Mouse (Mus musculus) forebrain, postnatal 0 days (tissue): ENCODE measurements around the gene Nt5m. TPM values are rescaled to one million over a fixed set of nuclear protein-coding genes. Genes with fewer than 3 reads are reported as not detected.

ENCODE experiments used
- ATAC-seq: fragments of 200-750 bp; cut with Nextera tagmentation; 2 replicates; pipeline ENCODE4 v1.8.0; 2017; ENCODE audit warnings: mild to moderate bottlenecking, moderate library complexity
- DNase-seq: peaks from one replicate; pipeline ENCODE4 v3.0.0-alpha.2; 2015
- H3K27ac ChIP-seq: fragments of 300-500 bp; sonication (generic); 2 replicates; pipeline ENCODE4 v1.5.1; 2014; ENCODE audit warnings: low read depth, mild to moderate bottlenecking, antibody characterized with exemption, low read length, moderate library complexity, mixed read lengths
- H3K27me3 ChIP-seq: fragments of 300-500 bp; sonication (generic); 2 replicates; pipeline ENCODE4 v1.6.1; 2014; ENCODE audit warnings: mild to moderate bottlenecking, low read length, mixed read lengths; ENCODE audit not compliant: insufficient read depth
- H3K36me3 ChIP-seq: fragments of 300-500 bp; sonication (generic); 2 replicates; pipeline ENCODE4 v1.6.1; 2014; ENCODE audit warnings: mild to moderate bottlenecking, moderate library complexity; ENCODE audit not compliant: insufficient read depth
- H3K4me1 ChIP-seq: fragments of 300-500 bp; sonication (generic); 2 replicates; pipeline ENCODE4 v1.6.1; 2014; ENCODE audit warnings: antibody characterized with exemption; ENCODE audit not compliant: insufficient read depth
- H3K4me2 ChIP-seq: fragments of 300-500 bp; sonication (generic); 2 replicates; pipeline ENCODE4 v1.6.1; 2014; ENCODE audit warnings: low read depth, mild to moderate bottlenecking, moderate library complexity
- H3K4me3 ChIP-seq: fragments of 300-500 bp; sonication (generic); 2 replicates; pipeline ENCODE4 v1.5.1; 2014; ENCODE audit warnings: low read depth, low read length, mixed read lengths
- H3K9ac ChIP-seq: fragments of 300-500 bp; sonication (generic); 2 replicates; pipeline ENCODE4 v1.6.1; 2014; ENCODE audit warnings: mild to moderate bottlenecking
- H3K9me3 ChIP-seq: fragments of 300-500 bp; sonication (generic); 2 replicates; pipeline ENCODE4 v1.6.1; 2016; ENCODE audit warnings: low read length
- CTCF ChIP-seq: sonication (generic); IDR thresholded peaks from 2 replicates; pipeline ENCODE4 v1.5.1; 2016; ENCODE audit warnings: antibody characterized with exemption, control low read depth, low read depth
- WGBS: fragments of 180-500 bp; shearing (Covaris S2); extraction: QIAGEN DNeasy Blood & Tissue Kit; methylation state at CpG from one replicate; pipeline ENCODE4 v1.1.7; 2014; 5-methylcytosine and 5-hydroxymethylcytosine counted together
- polyA plus RNA-seq: library from polyadenylated mRNA; unstranded; fragments of >200 nt; fragmentation: Nextera tagmentation; extraction: Ambion mirVana; gene quantifications from 2 replicates; pipeline ENCODE4 v1.2.1, GENCODE M21; 2015
- total RNA-seq: library from RNA; depleted of rRNA; stranded (reverse); fragments of >200 nt; gene quantifications from 2 replicates; pipeline ENCODE4 v1.2.3, GENCODE M21; 2014

Nt5m gene
- total and polyA plus RNA-seq, 2 experiments from 2014 or later, result 62.2 to 85.9 TPM

DNA sequence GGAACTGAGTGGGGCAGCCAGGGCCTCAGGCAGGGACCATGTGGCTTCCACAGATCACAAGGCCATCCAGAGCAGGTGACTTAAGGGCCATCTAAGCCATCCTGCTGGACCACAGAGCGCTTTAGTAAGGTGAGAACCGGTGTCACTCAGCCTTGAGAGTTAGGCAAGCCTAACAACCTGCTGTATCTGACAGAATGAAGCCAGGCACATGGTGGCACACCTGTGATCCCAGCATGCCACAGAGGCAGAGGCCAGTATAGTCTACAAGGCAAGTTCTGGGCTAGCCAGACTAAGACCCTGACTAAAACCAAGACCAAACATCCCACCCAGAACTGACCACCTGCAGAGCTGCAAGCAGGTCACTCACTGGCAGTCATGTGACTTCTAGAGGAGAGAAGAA lies 33.6 kb upstream of the Nt5m start:
- Histone ChIP-seq H3K9me3 (no peaks in the 10 kb centered on the region), H3K27ac (no peak overlapping the region), H3K4me1 (peaks cover 7% of the 10 kb centered on the region; the same call in 1 of the 2 replicates), H3K36me3 (peaks cover 63% of the 10 kb centered on the region), H3K4me3 (no peak overlapping the region), H3K9ac (no peak overlapping the region), H3K27me3 (no peaks in the 10 kb centered on the region), H3K4me2 (no peak overlapping the region)
- WGBS, result 100% methylated on average over 2 of the region's 2 CpGs
- no peak for DNase-seq
- ATAC-seq, result no peak
- no peak for TF ChIP-seq CTCF

DNA sequence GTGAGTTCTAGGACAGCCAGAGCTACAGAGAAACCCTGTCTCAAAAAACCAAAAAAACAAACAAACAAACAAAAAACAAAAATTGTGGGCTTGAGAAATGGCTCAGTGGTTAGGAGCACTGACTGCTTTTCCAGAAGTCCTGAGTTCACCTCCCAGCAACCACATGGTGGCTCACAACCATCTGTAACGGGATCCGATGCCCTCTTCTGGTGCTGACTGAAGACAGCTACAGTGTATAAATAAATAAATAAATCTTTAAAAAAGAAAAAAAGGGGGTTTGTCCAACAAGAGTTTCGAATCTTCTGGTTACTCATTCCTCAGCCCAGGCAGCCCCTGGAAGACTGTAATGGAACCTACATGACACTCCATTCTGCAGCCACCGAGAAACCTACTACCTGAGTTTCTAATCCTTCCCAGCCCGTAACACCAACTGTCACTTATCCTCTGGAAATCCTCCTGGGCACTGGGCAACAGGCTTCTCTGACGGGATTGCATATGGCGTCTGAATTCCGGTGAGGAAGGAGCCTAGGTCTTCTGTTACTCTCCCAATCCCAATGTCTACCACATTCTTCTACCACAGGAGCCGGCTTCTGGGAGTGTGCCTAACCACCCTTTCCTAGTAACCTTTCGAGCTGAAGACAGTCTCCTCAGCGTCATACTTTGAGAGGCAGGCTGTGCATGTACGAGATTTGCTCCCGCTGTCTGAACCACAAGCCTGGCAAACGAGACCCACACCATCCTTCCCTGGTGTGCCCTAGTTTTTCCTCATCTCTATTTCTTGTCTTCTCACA lies 30.9 kb upstream of the Nt5m start:
- no peaks in the 10 kb centered on the region for H3K27me3 ChIP-seq
- H3K4me1 ChIP-seq, result peaks cover 7% of the 10 kb centered on the region; the same call in 1 of the 2 replicates
- H3K4me2 ChIP-seq, result peak overlapping the region; percentile 81
- no peaks in the 10 kb centered on the region for H3K9me3 ChIP-seq
- TF ChIP-seq CTCF, result peak; percentile 48
- DNase-seq, result no peak
- H3K27ac ChIP-seq, result no peak overlapping the region
- peaks cover 36% of the 10 kb centered on the region for H3K36me3 ChIP-seq
- ATAC-seq, result no peak
- peak overlapping the region; percentile 85 for H3K4me3 ChIP-seq
- WGBS, result 62% methylated on average over 14 of the region's 14 CpGs
- no peak overlapping the region for H3K9ac ChIP-seq

GRCm38 (mm10) chr11:59809071-59809669 lies 30.1 kb upstream of the Nt5m start:
- peak overlapping the region; percentile 85 for H3K4me3 ChIP-seq
- no peak for DNase-seq
- no peaks in the 10 kb centered on the region for H3K9me3 ChIP-seq
- ATAC-seq, result peak; percentile 9
- WGBS, result under 1% methylated on average over 15 of the region's 15 CpGs
- 0 out of 2 replicates have a peak, but pooled peaks have one; percentile 3 for TF ChIP-seq CTCF
- H3K9ac ChIP-seq, result peak overlapping the region; percentile 96
- H3K36me3 ChIP-seq, result peaks cover 30% of the 10 kb centered on the region
- H3K4me1 ChIP-seq, result peaks cover 7% of the 10 kb centered on the region; the same call in 1 of the 2 replicates
- H3K27me3 ChIP-seq, result no peaks in the 10 kb centered on the region
- H3K4me2 ChIP-seq, result peak overlapping the region; percentile 81
- peak overlapping the region; percentile 99 for H3K27ac ChIP-seq

DNA sequence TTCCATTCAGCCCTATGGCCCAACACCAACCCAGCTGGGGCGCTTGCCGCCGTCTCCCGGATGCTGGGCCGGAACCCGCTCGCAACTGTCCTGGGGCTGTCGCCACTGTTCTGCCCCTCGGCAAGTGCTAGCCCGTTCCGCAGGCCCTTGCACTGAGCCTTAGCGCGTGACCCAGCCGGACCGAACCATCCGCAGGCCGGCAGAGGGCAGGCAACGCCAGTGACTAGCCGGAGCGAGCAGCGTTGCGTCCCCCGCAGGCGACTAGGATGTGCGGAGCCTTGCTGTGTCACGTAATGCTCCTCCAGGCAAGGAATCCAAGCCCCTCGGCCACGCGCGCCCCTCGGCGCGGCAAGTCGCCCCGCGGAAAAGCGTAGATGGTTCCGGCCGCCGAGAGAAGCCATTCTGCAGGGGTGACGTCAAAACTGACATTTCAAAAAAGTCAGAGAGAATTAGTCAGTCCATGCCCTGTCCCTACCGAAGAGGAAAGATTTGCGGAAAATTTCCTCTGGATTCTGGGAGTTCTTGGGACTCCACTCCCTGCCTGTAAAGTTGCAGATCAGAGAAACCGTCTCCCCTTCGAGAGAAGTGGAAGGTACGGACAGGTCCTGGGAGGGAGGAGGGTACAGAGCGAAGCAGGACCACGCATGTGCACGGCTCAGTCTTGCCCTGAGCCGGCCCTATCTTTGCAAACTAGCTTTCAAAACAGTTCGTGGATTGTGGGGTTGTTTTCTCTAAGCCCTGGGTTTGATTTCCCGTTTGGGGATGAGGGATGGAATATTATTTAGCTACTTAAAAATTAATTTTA lies 29.4 kb upstream of the Nt5m start, which contains the start of gene Flcn:
Gene Flcn (minus strand): TSS at position 347 of the 805 bp plus-strand sequence.
- no peaks in the 10 kb centered on the region for H3K27me3 ChIP-seq
- H3K27ac ChIP-seq, result peak within 1 kb of the TSS; percentile 99
- peak within 1 kb of the TSS; percentile 81 for H3K4me2 ChIP-seq
- peak; percentile 93 for DNase-seq
- H3K4me1 ChIP-seq, result peaks cover 7% of the 10 kb centered on the region; the same call in 1 of the 2 replicates
- H3K4me3 ChIP-seq, result peak within 1 kb of the TSS; percentile 85
- peaks cover 23% of the 10 kb centered on the region for H3K36me3 ChIP-seq
- ATAC-seq, result peak; percentile 98
- WGBS, result under 1% methylated on average over 52 of the region's 52 CpGs
- TF ChIP-seq CTCF, result peak; percentile 68
- peak within 1 kb of the TSS; percentile 96 for H3K9ac ChIP-seq
- H3K9me3 ChIP-seq, result no peaks in the 10 kb centered on the region

DNA sequence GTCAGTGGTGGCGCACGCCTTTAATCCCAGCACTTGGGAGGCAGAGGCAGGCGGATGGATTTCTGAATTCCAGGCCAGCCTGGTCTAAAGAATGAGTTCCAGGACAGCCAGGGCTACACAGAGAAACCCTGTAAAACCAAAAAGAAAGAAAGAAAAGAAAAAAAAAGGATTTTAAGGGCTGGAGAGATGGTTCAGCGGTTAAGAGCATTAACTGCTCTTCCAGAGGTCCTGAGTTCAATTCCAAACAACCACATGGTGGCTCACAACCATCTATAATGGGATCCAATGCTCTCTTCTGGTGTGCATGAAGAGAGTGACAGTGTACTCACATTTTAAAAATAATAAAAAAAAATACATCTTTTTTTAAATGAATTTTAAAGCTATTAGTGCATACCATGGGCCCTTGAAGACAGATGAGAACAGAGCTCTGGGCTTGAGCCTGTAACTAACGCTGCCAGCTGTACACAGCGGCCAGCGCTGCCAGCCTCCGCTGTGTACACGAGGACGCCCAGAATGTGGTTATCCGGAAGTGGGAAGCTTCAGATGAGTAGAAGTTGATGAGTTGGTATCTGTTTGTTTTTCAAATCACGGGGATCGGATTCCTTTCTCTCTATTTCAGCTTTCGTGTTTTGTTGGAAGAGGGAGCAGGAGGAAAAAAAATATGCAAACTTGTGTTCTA lies 28.6 kb upstream of the Nt5m start:
- Histone ChIP-seq H3K27me3 (no peaks in the 10 kb centered on the region), H3K27ac (peak overlapping the region; percentile 99; the same call in 1 of the 2 replicates), H3K9ac (peak overlapping the region; percentile 96; the same call in 1 of the 2 replicates), H3K4me2 (peak overlapping the region; percentile 81), H3K36me3 (peaks cover 16% of the 10 kb centered on the region), H3K9me3 (no peaks in the 10 kb centered on the region), H3K4me1 (peaks cover 7% of the 10 kb centered on the region; the same call in 1 of the 2 replicates), H3K4me3 (peak overlapping the region; percentile 85)
- ATAC-seq (no peak), DNase-seq (no peak)
- no peak for TF ChIP-seq CTCF
- 63% methylated on average over 14 of the region's 14 CpGs for WGBS

DNA sequence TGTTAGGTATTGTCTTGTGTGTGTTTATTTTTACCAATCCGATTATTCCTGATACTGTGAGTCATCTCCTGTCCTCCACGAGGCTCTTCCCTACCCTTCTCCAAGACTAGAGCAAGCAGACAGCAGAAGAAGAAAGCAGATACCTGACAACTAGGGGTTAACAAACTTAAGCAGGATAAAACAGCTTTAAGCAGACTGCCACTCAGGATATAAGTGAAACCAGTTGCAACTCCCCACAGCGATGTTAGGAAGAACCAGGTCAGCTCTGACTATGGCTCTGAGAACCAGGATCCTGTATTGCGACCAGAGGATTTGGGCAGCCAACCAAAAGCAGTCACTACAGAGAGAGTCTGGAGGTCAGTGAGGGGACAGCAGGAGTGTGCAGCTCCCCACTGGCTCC lies 28.0 kb upstream of the Nt5m start:
- no peak overlapping the region for H3K9ac ChIP-seq
- H3K27me3 ChIP-seq, result no peaks in the 10 kb centered on the region
- ATAC-seq (no peak), DNase-seq (no peak)
- no peak overlapping the region for H3K4me3 ChIP-seq
- H3K4me1 ChIP-seq, result peaks cover 7% of the 10 kb centered on the region; the same call in 1 of the 2 replicates
- no peaks in the 10 kb centered on the region for H3K9me3 ChIP-seq
- no peak overlapping the region for H3K4me2 ChIP-seq
- WGBS, result 76% methylated on average over 4 of the region's 4 CpGs
- no peak for TF ChIP-seq CTCF
- peaks cover 14% of the 10 kb centered on the region for H3K36me3 ChIP-seq
- no peak overlapping the region for H3K27ac ChIP-seq
